Mouse (Mus musculus): Measurements from ENCODE around the gene Trappc6b. TPM values are rescaled to one million over a fixed set of nuclear protein-coding genes. Genes with fewer than 3 reads are reported as not detected.

Gene Trappc6b
- total and polyA plus RNA-seq, 3 experiments = 40.9 to 67.8 (median 42.6) TPM

- TF ChIP-seq MYC (IDR thresholded peaks at IDR 0.05; ENCODE audit: low read depth, low read length) = no peak
- TF ChIP-seq POLR2AphosphoS2 (IDR thresholded peaks at IDR 0.05; ENCODE audit: low read depth, low read length) = no peak
- no peak for TF ChIP-seq MXI1 (IDR thresholded peaks at IDR 0.05; ENCODE audit: low read depth, low read length)
- no peak for TF ChIP-seq CHD1 (IDR thresholded peaks at IDR 0.05; ENCODE audit: low read depth, low read length)
- TF ChIP-seq GABPA (IDR thresholded peaks at IDR 0.05; ENCODE audit: insufficient replicate concordance, low read depth, low read length) = no peak
- no peak for TF ChIP-seq BHLHE40 (IDR thresholded peaks at IDR 0.05; ENCODE audit: low read depth, low read length)
- no peak for TF ChIP-seq ZNF384 (IDR thresholded peaks at IDR 0.05; ENCODE audit: low read depth, low read length)
- no peak for TF ChIP-seq E2F4 (IDR thresholded peaks at IDR 0.05; ENCODE audit: insufficient replicate concordance, low read depth, low read length)
- no peak for TF ChIP-seq ZMIZ1 (IDR thresholded peaks at IDR 0.05; ENCODE audit: low read depth, low read length)
- TF ChIP-seq RAD21 (IDR thresholded peaks at IDR 0.05; ENCODE audit: low read depth, low read length) = no peak
- TF ChIP-seq USF2 (conservative IDR thresholded peaks at IDR 0.05; ENCODE audit: low read depth, low read length) = no peak
- no peak for TF ChIP-seq MAZ (IDR thresholded peaks at IDR 0.05; ENCODE audit: low read depth, low read length)
- TF ChIP-seq CTCF (conservative IDR thresholded peaks at IDR 0.05 in 1 of 2, IDR thresholded peaks at IDR 0.05 in 1 of 2; ENCODE audit: low read depth in 2 of 2, low read length in 2 of 2) = no peak
- no peak overlapping the region for H3K9ac ChIP-seq (ENCODE audit: insufficient read depth, low read depth)
- H3K36me3 ChIP-seq (replicated peaks in 1 of 2; ENCODE audit: control insufficient read depth in 1 of 2, insufficient read depth in 1 of 2, low read length in 1 of 2) = peaks cover 28 to 78% of the 10 kb centered on the region in 2 experiments
- no peak overlapping the region for H3K4me3 ChIP-seq (replicated peaks in 1 of 3; ENCODE audit: low read depth in 2 of 3, low read length in 2 of 3, poor library complexity in 1 of 3)
- no peak for DNase-seq (ENCODE audit: extremely low read depth)
- H3K27me3 ChIP-seq (replicated peaks) = no peaks in the 10 kb centered on the region
- H3K9me3 ChIP-seq (replicated peaks; ENCODE audit: low read length) = no peaks in the 10 kb centered on the region
- H3K79me2 ChIP-seq (replicated peaks; ENCODE audit: control insufficient read depth, extremely low read depth, insufficient read depth, poor library complexity, severe bottlenecking) = peaks cover 59% of the 10 kb centered on the region
- in situ Hi-C loops (cut with MboI; ENCODE audit: low pct_ligation_motif_present, low pct_unique_long_range_greater_than_20kb, low sequenced_read_pairs) = loop anchor here (25.0 kb wide), 1 partner anchor 159 kb away; the partner anchor contains the start of gene Fbxo33
- dilution Hi-C loops (cut with MboI; ENCODE audit: extremely low pct_ligation_motif_present, extremely low pct_unique_long_range_greater_than_20kb, low sequenced_read_pairs) = no loop called here
- peaks cover 13 to 49% of the 10 kb centered on the region in 2 experiments for H3K4me1 ChIP-seq (ENCODE audit: control insufficient read depth in 1 of 2, insufficient read depth in 2 of 2)
- H3K4me2 ChIP-seq (ENCODE audit: insufficient read depth, low read depth, poor library complexity, severe bottlenecking) = no peak overlapping the region
- H3K27ac ChIP-seq (ENCODE audit: insufficient read depth, low read depth) = no peak overlapping the region
Observed at GRCm38 (mm10) chr12:59053166-59053565, 8.1 kb downstream of the Trappc6b start.

- no peak for TF ChIP-seq MEF2A (IDR thresholded peaks at IDR 0.05; ENCODE audit: borderline replicate concordance, low read depth, low read length)
- Histone ChIP-seq H3K4me3 (replicated peaks in 1 of 3; ENCODE audit: low read depth in 2 of 3, low read length in 2 of 3, poor library complexity in 1 of 3) (no peak overlapping the region), H3K4me1 (ENCODE audit: control insufficient read depth in 1 of 2, insufficient read depth in 2 of 2) (peaks cover 13 to 46% of the 10 kb centered on the region in 2 experiments), H3K79me2 (replicated peaks; ENCODE audit: control insufficient read depth, extremely low read depth, insufficient read depth, poor library complexity, severe bottlenecking) (peaks cover 53% of the 10 kb centered on the region), H3K4me2 (ENCODE audit: insufficient read depth, low read depth, poor library complexity, severe bottlenecking) (no peak overlapping the region), H3K27me3 (replicated peaks) (no peaks in the 10 kb centered on the region), H3K36me3 (replicated peaks in 1 of 2; ENCODE audit: control insufficient read depth in 1 of 2, insufficient read depth in 1 of 2, low read length in 1 of 2) (peaks cover 29 to 78% of the 10 kb centered on the region in 2 experiments), H3K9ac (ENCODE audit: insufficient read depth, low read depth) (no peak overlapping the region), H3K9me3 (replicated peaks; ENCODE audit: low read length) (no peaks in the 10 kb centered on the region), H3K27ac (ENCODE audit: insufficient read depth, low read depth) (no peak overlapping the region)
- no peak for DNase-seq (ENCODE audit: extremely low read depth)
- dilution Hi-C loops (cut with MboI; ENCODE audit: extremely low pct_ligation_motif_present, extremely low pct_unique_long_range_greater_than_20kb, low sequenced_read_pairs) = no loop called here
- in situ Hi-C loops (cut with MboI; ENCODE audit: low pct_ligation_motif_present, low pct_unique_long_range_greater_than_20kb, low sequenced_read_pairs) = loop anchor here (25.0 kb wide), 1 partner anchor 160 kb away; the partner anchor contains the start of gene Fbxo33
Observed at GRCm38 (mm10) chr12:59052470-59052869, 8.8 kb downstream of the Trappc6b start.
